Mouse (Mus musculus): Measurements from ENCODE around the gene Tmem151b.

The Tmem151b gene

GRCm38 (mm10) chr17:45549617-45550181 lies at the start of gene Tmem151b:
TSS of gene Tmem151b (minus strand) at chr17:45549677.
- no peak for DNase-seq (ENCODE audit: low spot score)

- DNase-seq (ENCODE audit: low spot score): no peak
These were observed 49.4 kb upstream of the Tmem151b start for GRCm38 (mm10) chr17:45598891-45599290.

- no peak for DNase-seq (ENCODE audit: low spot score)
These were observed 48.9 kb upstream of the Tmem151b start for GRCm38 (mm10) chr17:45598376-45598775.

GRCm38 (mm10) chr17:45597787-45598186 lies 48.3 kb upstream of the Tmem151b start:
- no peak for DNase-seq (ENCODE audit: low spot score)

- DNase-seq (ENCODE audit: low spot score): no peak
These were observed 47.3 kb upstream of the Tmem151b start for GRCm38 (mm10) chr17:45596631-45597396.

GRCm38 (mm10) chr17:45595736-45596390 lies 46.4 kb upstream of the Tmem151b start:
- no peak for DNase-seq (ENCODE audit: low spot score)

GRCm38 (mm10) chr17:45594881-45595735 lies 45.6 kb upstream of the Tmem151b start:
- DNase-seq (ENCODE audit: low spot score): peak; percentile 73

- no peak for DNase-seq (ENCODE audit: low spot score)
These were observed 44.7 kb upstream of the Tmem151b start for GRCm38 (mm10) chr17:45594195-45594594.

- peak; percentile 53 for DNase-seq (ENCODE audit: low spot score)
These were observed 44.0 kb upstream of the Tmem151b start for GRCm38 (mm10) chr17:45593479-45593878.

- DNase-seq (ENCODE audit: low spot score): no peak
These were observed 43.3 kb upstream of the Tmem151b start for GRCm38 (mm10) chr17:45592606-45593431.

- no peak for DNase-seq (ENCODE audit: low spot score)
These were observed 42.5 kb upstream of the Tmem151b start for GRCm38 (mm10) chr17:45591701-45592605.

GRCm38 (mm10) chr17:45590410-45590809 lies 40.9 kb upstream of the Tmem151b start:
- no peak for DNase-seq (ENCODE audit: low spot score)

GRCm38 (mm10) chr17:45589844-45590243 lies 40.4 kb upstream of the Tmem151b start:
- DNase-seq (ENCODE audit: low spot score): no peak

- no peak for DNase-seq (ENCODE audit: low spot score)
These were observed 39.8 kb upstream of the Tmem151b start for GRCm38 (mm10) chr17:45589236-45589635.

- no peak for DNase-seq (ENCODE audit: low spot score)
These were observed 38.9 kb upstream of the Tmem151b start for GRCm38 (mm10) chr17:45588370-45588769.

- no peak for DNase-seq (ENCODE audit: low spot score)
These were observed 37.0 kb upstream of the Tmem151b start for GRCm38 (mm10) chr17:45586449-45586837.

- no peak for DNase-seq (ENCODE audit: low spot score)
These were observed 36.4 kb upstream of the Tmem151b start for GRCm38 (mm10) chr17:45585725-45586448.

- peak; percentile 61 for DNase-seq (ENCODE audit: low spot score)
These were observed 35.6 kb upstream of the Tmem151b start for GRCm38 (mm10) chr17:45584939-45585678.
